Mouse (Mus musculus) B cell, adult (primary cell): Measurements from ENCODE around the gene BC067074. TPM values are rescaled to one million over a fixed set of nuclear protein-coding genes. Genes with fewer than 3 reads are reported as not detected.

Experiments used
- total RNA-seq: library from RNA; stranded (reverse); gene quantifications from 4 replicates; pipeline ENCODE4 v1.2.4, GENCODE M21; 2023; ENCODE audit not compliant: inconsistent age

The BC067074 gene
- total RNA-seq, result not detected in 4 replicates

DNA sequence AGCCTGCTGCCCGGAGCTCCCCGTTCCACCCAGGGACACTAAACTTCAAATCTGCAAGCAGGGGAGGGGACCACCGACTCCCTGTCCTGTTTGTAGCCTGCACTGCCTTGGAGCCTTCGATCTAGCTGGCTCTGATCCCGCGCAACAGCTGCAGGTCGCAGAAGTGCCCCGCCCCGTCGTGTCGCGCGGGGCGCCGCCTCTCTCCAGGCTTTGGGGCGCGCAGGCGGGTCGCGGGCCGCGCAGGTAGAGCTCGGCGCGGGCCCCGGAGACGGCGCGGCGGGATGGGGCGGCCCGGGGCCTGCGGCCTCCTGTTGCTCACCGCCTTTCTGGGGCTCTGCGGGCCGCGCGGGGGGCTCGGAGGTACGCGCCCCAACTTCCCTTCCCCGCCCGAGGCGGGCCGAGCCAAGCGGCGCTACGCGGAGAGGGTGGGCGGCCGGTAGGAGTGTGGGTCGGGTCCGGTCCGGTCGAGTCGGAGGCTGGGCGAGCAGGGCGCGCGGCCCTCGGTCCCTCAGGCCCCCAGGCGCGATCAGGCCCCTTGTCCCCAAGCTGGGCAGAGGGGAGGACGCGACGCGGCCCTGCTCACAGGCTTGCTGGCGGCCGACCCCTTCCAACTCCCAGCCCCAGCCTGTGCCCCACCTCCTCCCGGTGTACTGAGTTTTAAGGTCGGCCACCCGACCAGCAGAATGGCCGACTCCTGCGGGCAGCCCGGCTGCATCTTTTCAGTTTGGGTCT lies at the start of gene BC067074:
BC067074 (plus strand) TSS at position 185 of the 732 bp plus-strand sequence.

Other genes starting within 250 kb of the BC067074 start
- gene Gpx8, start 246.7 kb upstream of the BC067074 start, total RNA-seq, result not detected in 4 replicates
- gene Gzma, start 192.2 kb upstream of the BC067074 start, total RNA-seq, result 0.80 to 1.4 TPM in 2 of 4 replicates, not detected in the others
- gene Esm1, start 83.5 kb upstream of the BC067074 start, total RNA-seq, result not detected in 4 replicates
- not detected in 4 replicates for gene Gzmk, start 67.3 kb upstream of the BC067074 start, total RNA-seq